Mouse (Mus musculus) olfactory bulb, adult 2 months (tissue): ENCODE results near the gene Ireb2. TPM values are rescaled to one million over a fixed set of nuclear protein-coding genes. Genes with fewer than 3 reads are reported as not detected.

ENCODE experiments used
- H3K27ac ChIP-seq: fragments of 200-500 bp; 2 replicates; pipeline ENCODE4 v1.5.1; 2012; ENCODE audit warnings: low read depth, low read length; ENCODE audit not compliant: insufficient read depth
- H3K4me1 ChIP-seq: fragments of 200-500 bp; 2 replicates; pipeline ENCODE4 v1.6.1; 2012; ENCODE audit warnings: low read length; ENCODE audit not compliant: control insufficient read depth, insufficient read depth
- H3K4me3 ChIP-seq: fragments of 200-500 bp; 2 replicates; pipeline ENCODE4 v1.5.1; 2012; ENCODE audit warnings: mild to moderate bottlenecking, low read depth, low read length, moderate library complexity; ENCODE audit not compliant: insufficient read depth
- CTCF ChIP-seq: fragments of 200-500 bp; IDR thresholded peaks from 2 replicates; pipeline ENCODE4 v1.5.1; 2012; ENCODE audit warnings: low read depth, mild to moderate bottlenecking, low read length, moderate library complexity; ENCODE audit not compliant: insufficient read depth
- POLR2A ChIP-seq: fragments of 200-500 bp; IDR thresholded peaks from 2 replicates; pipeline ENCODE4 v1.6.1; 2012; ENCODE audit warnings: mild to moderate bottlenecking, low read depth, low read length, moderate library complexity; ENCODE audit not compliant: insufficient read depth
- WGBS: fragments of 180-500 bp; shearing (Covaris S2); methylation state at CpG from one replicate; pipeline ENCODE4 v1.1.7; 2018; 5-methylcytosine and 5-hydroxymethylcytosine counted together
- polyA plus RNA-seq: library from polyadenylated mRNA; stranded (reverse); fragments of >200 nt; gene quantifications from 2 replicates; pipeline ENCODE4 v1.2.4, GENCODE M21; 2012; ENCODE audit warnings: low replicate concordance; ENCODE audit not compliant: missing spikeins, insufficient read depth, insufficient read length

Ireb2 gene
- polyA plus RNA-seq, 1 experiment: not detected

GRCm38 (mm10) chr9:54961059-54961458, 97.5 kb downstream of the Ireb2 start:
- Histone ChIP-seq H3K4me3 (no peak overlapping the region), H3K4me1 (no peaks in the 10 kb centered on the region), H3K27ac (no peak overlapping the region)
- TF ChIP-seq POLR2A (no peak), CTCF (no peak)
- 64% methylated on average over 4 of the region's 4 CpGs for WGBS

Other genes starting within 250 kb of the Ireb2 start
- 141 TPM in 1 of 2 replicates, not detected in the other for gene Acsbg1, start 201.9 kb upstream of the Ireb2 start, polyA plus RNA-seq
- gene Dnaja4, start 164.9 kb upstream of the Ireb2 start, polyA plus RNA-seq: not detected in 2 replicates
- gene Wdr61, start 129.3 kb upstream of the Ireb2 start, polyA plus RNA-seq: not detected in 2 replicates
- gene Crabp1, start 99.0 kb upstream of the Ireb2 start, polyA plus RNA-seq: not detected in 2 replicates
- not detected in 2 replicates for gene Hykk, start 53.5 kb downstream of the Ireb2 start, polyA plus RNA-seq
- gene Psma4, start 87.0 kb downstream of the Ireb2 start, polyA plus RNA-seq: not detected in 2 replicates
- not detected in 2 replicates for gene AY074887, start 87.2 kb downstream of the Ireb2 start, polyA plus RNA-seq
- gene Chrna5, start 117.1 kb downstream of the Ireb2 start, polyA plus RNA-seq: not detected in 2 replicates
- gene Chrna3, start 162.8 kb downstream of the Ireb2 start, polyA plus RNA-seq: not detected in 2 replicates
- not detected in 2 replicates for gene Chrnb4, start 185.0 kb downstream of the Ireb2 start, polyA plus RNA-seq